Mouse (Mus musculus) central nervous system, embryonic 11.5 days (tissue): Measurements from ENCODE around the gene Lss. TPM values are rescaled to one million over a fixed set of nuclear protein-coding genes. Genes with fewer than 3 reads are reported as not detected.

ENCODE experiments used
- polyA plus RNA-seq: library from polyadenylated mRNA; depleted of rRNA; stranded (reverse); fragments of >200 nt; gene quantifications from 2 replicates; pipeline ENCODE4 v1.2.3, GENCODE M21; 2012; rRNA removed

Lss gene
- polyA plus RNA-seq, result 38.4 and 41.3 TPM in 2 replicates

DNA sequence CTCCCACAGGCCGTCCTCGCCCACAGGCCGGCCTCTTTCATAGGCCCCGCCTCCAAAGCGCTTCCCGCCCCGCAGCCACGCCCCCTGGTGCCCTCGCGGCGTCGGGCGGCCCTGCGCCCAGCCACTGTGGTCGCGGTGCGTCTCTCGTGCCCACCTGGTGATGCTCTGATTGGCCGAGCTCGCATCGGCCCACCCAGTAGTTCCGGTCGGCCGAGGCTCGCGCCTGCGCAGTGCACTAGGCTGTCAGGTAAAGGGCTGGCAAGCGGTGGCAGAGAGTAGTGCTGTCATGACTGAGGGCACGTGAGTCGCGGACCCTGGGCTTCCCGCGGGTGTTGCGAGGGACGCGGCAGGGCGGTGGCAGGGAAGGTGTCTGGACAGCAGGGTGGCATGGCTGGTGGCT lies at the start of gene Lss:
TSS of gene Lss (plus strand) at position 214 of the 400 bp plus-strand sequence.

DNA sequence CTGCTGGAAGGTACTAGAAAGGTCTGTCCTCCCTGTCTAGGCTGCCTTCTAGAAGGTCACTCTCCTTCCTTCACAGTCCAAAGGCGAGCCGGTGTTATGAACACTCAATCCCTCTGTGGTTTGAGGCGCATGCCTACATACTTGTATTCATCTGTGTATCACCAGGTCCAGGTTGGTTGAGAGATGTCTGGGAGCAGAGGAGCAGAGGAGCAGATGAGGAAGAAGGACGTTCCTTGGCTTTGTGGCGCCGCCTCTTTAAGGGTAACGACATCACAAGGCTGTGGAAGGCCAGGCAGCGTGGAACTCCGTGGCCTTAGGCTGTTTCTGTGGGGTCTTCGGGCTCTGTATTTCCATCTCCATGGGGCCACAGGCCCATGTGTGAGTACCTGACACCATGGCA lies 30.6 kb downstream of the Lss start, which contains the start of gene Spatc1l:
TSS of gene Spatc1l (plus strand) at position 301 of the 400 bp plus-strand sequence.

DNA sequence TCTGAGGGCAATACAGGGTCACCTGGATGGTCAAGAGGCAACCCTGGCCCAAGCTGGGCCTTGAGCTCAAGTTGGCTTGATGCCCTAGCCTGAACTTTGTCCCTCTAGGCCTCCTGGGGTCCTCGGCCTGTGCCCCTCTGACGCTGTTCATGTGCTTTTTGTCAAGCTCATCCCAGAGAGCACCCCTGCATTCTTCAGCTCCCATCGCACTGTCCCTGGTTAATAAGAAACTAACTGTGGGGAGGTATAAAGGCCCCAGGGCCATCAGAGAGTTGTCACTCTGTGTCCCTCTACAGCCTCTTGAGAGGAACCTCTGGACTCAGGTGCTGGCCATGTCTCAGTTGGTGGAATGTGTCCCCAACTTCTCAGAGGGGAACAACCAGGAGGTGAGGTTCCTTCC lies 44.0 kb downstream of the Lss start, which contains the start of gene Ftcd:
TSS of gene Ftcd (plus strand) at position 275 of the 400 bp plus-strand sequence.

Other genes starting within 250 kb of the Lss start
- 22.3 and 31.7 TPM in 2 replicates for gene Dip2a, start 186.3 kb upstream of the Lss start, polyA plus RNA-seq
- 2.2 TPM in 1 of 2 replicates, not detected in the other for gene AC141477.1, start 91.1 kb upstream of the Lss start, polyA plus RNA-seq
- 39.2 and 45.9 TPM in 2 replicates for gene Pcnt, start 88.8 kb upstream of the Lss start, polyA plus RNA-seq
- not detected in 2 replicates for gene 2610028H24Rik, start 82.5 kb upstream of the Lss start, polyA plus RNA-seq
- 53.7 and 84.3 TPM in 2 replicates for gene Mcm3ap, start 62.7 kb upstream of the Lss start, polyA plus RNA-seq
- gene Ybey, start 62.5 kb upstream of the Lss start, polyA plus RNA-seq, result 3.8 and 4.6 TPM in 2 replicates
- 0.12 and 0.38 TPM in 2 replicates for gene Spatc1l, start 30.7 kb downstream of the Lss start, polyA plus RNA-seq
- gene Ftcd, start 44.1 kb downstream of the Lss start, polyA plus RNA-seq, result 0.77 and 1.6 TPM in 2 replicates
- gene Col6a2, start 92.0 kb downstream of the Lss start, polyA plus RNA-seq, result 21.1 and 30.0 TPM in 2 replicates
- 27.8 and 30.1 TPM in 2 replicates for gene Col6a1, start 194.6 kb downstream of the Lss start, polyA plus RNA-seq